Mouse (Mus musculus) hindbrain, embryonic 16.5 days (tissue): ENCODE measurements around the gene Gm14399. TPM values are rescaled to one million over a fixed set of nuclear protein-coding genes. Genes with fewer than 3 reads are reported as not detected.
"Not testable (repeated sequence)": the region's sequence is repeated elsewhere in the genome, so short reads cannot be mapped to it uniquely, and the experiment has no call there.

Experiments
- ATAC-seq: fragments of 200-750 bp; cut with Nextera tagmentation; 2 replicates; pipeline ENCODE4 v1.8.0; 2017; ENCODE audit warnings: moderate TSS enrichment, moderate library complexity
- H3K27ac ChIP-seq: fragments of 300-500 bp; sonication (generic); 2 replicates; pipeline ENCODE4 v1.5.1; 2014; ENCODE audit warnings: low read depth, mild to moderate bottlenecking, control low read depth, low read length, moderate library complexity
- H3K27me3 ChIP-seq: fragments of 300-500 bp; sonication (generic); replicated peaks from 2 replicates; pipeline ENCODE4 v1.6.1; 2014; ENCODE audit warnings: low read length; ENCODE audit not compliant: control insufficient read depth, insufficient read depth
- H3K36me3 ChIP-seq: fragments of 300-500 bp; sonication (generic); 2 replicates; pipeline ENCODE4 v1.6.1; 2014; ENCODE audit warnings: mild to moderate bottlenecking, low read length, moderate library complexity, mixed read lengths; ENCODE audit not compliant: control insufficient read depth, insufficient read depth
- H3K4me1 ChIP-seq: fragments of 300-500 bp; sonication (generic); 2 replicates; pipeline ENCODE4 v1.6.1; 2014; ENCODE audit warnings: low read depth, low read length; ENCODE audit not compliant: control insufficient read depth, insufficient read depth
- H3K4me2 ChIP-seq: fragments of 300-500 bp; sonication (generic); 2 replicates; pipeline ENCODE4 v1.6.1; 2014; ENCODE audit warnings: mild to moderate bottlenecking, low read length, control low read depth, moderate library complexity
- H3K4me3 ChIP-seq: fragments of 300-500 bp; sonication (generic); 2 replicates; pipeline ENCODE4 v1.5.1; 2014; ENCODE audit warnings: mild to moderate bottlenecking, low read length, control low read depth, moderate library complexity
- H3K9ac ChIP-seq: fragments of 300-500 bp; sonication (generic); 2 replicates; pipeline ENCODE4 v1.6.1; 2014; ENCODE audit warnings: low read depth, mild to moderate bottlenecking, control low read depth, low read length, moderate library complexity
- H3K9me3 ChIP-seq: fragments of 300-500 bp; sonication (generic); 2 replicates; pipeline ENCODE4 v1.6.1; 2014; ENCODE audit warnings: mild to moderate bottlenecking, low read length, moderate library complexity; ENCODE audit not compliant: control insufficient read depth
- WGBS: fragments of 180-500 bp; shearing (Covaris S2); extraction: QIAGEN DNeasy Blood & Tissue Kit; methylation state at CpG from one replicate; pipeline ENCODE4 v1.1.7; 2014; 5-methylcytosine and 5-hydroxymethylcytosine counted together
- polyA plus RNA-seq: library from polyadenylated mRNA; unstranded; fragments of >200 nt; fragmentation: Nextera tagmentation; extraction: Ambion mirVana; gene quantifications from 2 replicates; pipeline ENCODE4 v1.2.1, GENCODE M21; 2015

Gm14399 gene
- polyA plus RNA-seq = 4.7 and 5.3 TPM in 2 replicates

DNA sequence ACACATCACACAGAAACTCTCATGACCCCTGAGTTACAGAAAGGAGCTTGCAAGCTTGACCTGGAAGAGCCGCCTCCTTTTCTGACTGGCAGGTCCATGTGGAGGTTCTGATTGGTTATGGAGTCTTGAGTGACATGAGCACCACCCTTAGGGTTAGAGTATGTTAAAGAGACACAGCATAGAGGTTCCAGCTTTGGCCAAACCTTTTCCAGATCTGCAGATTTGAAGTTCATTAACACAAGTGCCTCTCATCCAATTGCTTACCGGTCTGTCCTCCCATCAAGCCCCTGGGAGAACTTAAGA is at the start of gene Gm14399:
Gm14399 (minus strand) TSS at position 20 of the 303 bp plus-strand sequence.
- peak within 1 kb of the TSS; percentile 40 for H3K4me3 ChIP-seq
- H3K27me3 ChIP-seq, H3K36me3 ChIP-seq, H3K9me3 ChIP-seq, H3K4me1 ChIP-seq, H3K27ac ChIP-seq, ATAC-seq: not testable (repeated sequence)
- WGBS = 17% methylated on average over 1 of the region's 2 CpGs
- H3K4me2 ChIP-seq = peak within 1 kb of the TSS; percentile 31
- H3K9ac ChIP-seq = peak within 1 kb of the TSS; percentile 56

DNA sequence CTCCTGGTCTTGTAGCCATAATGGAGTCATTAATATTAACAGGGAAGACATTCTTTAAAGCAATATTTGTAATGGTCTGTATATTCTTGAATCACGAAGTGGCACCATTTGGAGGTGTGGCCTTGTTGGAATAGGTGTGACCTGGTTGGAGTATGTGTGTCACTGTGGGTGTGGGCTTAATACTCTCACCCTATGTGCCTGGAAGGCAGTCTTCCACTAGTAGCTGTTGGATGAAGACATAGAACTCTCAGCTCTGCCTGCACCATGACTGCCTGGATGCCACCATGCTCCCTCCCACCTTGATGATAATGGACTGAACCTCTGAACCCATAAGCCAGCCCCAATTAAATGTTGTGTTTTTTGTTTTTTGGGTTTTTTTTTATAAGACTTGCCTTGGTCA is 37.2 kb upstream of the Gm14399 start:
- 43% methylated on average over 1 of the region's 1 CpGs for WGBS
- not testable (repeated sequence) for H3K36me3 ChIP-seq, H3K9ac ChIP-seq, H3K9me3 ChIP-seq, H3K27ac ChIP-seq, H3K4me1 ChIP-seq, ATAC-seq, H3K27me3 ChIP-seq, H3K4me2 ChIP-seq, H3K4me3 ChIP-seq

DNA sequence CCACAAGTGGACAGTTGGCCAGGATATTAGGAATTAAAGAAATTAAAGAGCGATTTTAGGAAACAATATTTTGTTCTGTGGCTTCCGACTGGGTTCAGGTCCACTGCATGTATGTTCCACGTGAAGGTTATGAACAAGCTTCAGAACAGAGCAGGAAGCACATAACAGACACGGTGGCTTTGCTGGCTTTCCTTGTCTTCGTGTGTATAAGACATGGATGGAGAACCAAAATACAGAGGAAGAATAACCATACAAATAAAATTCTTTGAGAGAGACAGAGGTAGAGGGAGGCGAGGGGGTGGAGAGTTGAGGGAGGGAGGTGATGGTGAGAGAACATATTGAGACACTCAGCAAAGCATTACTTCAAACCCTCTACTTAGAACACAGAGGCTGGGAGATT is 34.5 kb upstream of the Gm14399 start:
- Histone ChIP-seq H3K9me3 (no peaks in the 10 kb centered on the region), H3K27ac (no peak overlapping the region), H3K27me3 (no peaks in the 10 kb centered on the region), H3K4me1 (no peaks in the 10 kb centered on the region), H3K4me3 (no peak overlapping the region), H3K4me2 (no peak overlapping the region), H3K36me3 (no peaks in the 10 kb centered on the region), H3K9ac (no peak overlapping the region)
- ATAC-seq = no peak
- 84% methylated on average over 6 of the region's 6 CpGs for WGBS

DNA sequence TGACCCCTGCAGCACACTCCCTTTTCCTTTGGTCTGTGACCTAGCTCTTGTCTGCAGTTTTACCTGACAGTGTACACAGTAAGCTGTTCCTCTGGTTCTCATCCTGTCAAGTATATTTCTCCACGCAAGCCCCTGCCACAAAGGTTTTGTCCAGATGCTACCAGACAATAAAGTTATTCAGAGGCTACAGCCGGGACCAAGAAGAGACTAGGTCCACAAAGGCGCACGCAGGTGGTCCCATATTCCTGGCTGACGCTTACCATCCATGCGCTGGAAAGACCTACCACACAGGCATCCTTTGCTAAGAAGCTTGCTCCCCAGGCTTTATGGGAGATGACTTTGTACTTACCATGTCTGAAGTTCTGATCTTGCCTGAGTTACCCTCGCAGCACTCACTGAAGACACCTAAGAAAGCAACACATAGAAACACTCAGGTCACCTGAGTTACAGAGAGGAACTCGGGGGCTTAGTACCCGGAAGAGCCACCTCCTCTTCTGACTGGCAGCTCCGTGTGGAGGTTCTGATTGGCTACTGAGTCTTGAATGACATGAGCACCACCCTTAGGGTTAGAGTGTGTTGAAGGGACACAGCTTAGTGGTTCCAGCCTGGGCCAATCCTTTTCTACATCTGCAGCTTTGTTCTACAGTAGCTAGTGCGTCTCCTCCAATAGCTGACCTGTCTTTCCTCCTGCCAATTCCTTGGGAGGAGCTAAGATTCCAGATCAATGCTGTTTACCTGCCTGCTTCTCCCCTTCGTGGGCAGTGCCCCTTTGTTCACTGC is 33.8 kb upstream of the Gm14399 start, which contains the start of gene Gm14443:
Gm14443 (minus strand) TSS at position 471 of the 780 bp plus-strand sequence.
- not testable (repeated sequence) for H3K27me3 ChIP-seq, H3K9me3 ChIP-seq, H3K36me3 ChIP-seq, H3K27ac ChIP-seq, H3K4me1 ChIP-seq, ATAC-seq, H3K4me2 ChIP-seq, H3K4me3 ChIP-seq, H3K9ac ChIP-seq
- 76% methylated on average over 12 of the region's 12 CpGs for WGBS

DNA sequence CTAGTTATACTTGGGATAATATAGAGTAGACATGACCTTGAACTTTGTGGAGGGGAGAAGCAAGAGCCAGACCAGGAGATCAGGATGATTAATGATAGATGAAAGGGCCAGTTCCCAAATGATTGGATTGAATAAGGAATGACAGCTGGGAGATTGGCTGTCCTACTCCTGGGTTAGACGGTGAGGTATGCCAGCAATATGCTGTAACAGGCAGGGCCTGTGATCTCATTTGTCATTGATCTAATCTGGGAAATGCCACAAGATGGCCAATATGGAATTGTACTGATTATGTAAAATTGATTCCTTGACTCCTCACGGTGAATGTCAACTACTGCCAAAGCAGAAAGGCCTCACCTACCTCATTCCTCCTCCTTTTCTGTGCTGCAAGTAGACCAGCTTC is 32.2 kb upstream of the Gm14399 start:
- H3K27ac ChIP-seq, H3K9me3 ChIP-seq, H3K27me3 ChIP-seq, H3K4me1 ChIP-seq, ATAC-seq, H3K36me3 ChIP-seq, H3K9ac ChIP-seq, H3K4me3 ChIP-seq, H3K4me2 ChIP-seq: not testable (repeated sequence)
- WGBS = 93% methylated on average over 2 of the region's 2 CpGs

DNA sequence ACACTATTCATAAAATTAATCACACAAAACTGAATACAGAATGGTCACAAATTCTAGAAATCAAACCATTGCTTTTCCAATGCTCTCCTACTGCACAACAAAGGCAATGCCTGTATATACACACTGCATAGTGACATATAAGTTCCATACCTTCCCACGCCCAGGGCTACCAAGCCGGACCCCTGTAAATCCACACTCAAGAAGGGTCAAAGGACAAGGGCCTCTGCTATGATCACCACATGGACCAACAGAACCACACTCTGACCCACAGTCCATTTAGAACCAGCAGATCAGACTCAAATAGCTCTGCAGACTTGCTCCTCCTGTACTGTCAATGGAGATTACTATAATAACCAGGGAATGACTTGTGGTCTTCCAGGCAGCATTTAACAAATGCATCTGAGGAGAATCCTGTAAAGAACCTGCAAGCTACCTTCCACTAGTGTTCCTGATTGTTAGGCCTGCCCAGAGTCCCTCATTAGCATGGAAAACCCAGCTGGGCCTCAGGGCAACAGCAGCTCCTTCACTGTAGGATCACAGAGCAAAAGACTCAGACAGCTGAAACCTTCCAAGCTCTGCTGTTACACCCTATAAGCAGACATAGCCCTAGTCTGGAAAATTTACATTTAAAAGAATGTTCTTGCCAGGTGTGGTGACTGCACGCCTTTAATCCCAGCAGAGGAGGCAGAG is 31.2 kb upstream of the Gm14399 start:
- not testable (repeated sequence) for H3K27me3 ChIP-seq, H3K36me3 ChIP-seq, H3K27ac ChIP-seq, ATAC-seq, H3K4me3 ChIP-seq, H3K9me3 ChIP-seq, H3K4me2 ChIP-seq, H3K9ac ChIP-seq, H3K4me1 ChIP-seq
- WGBS = 88% methylated on average over 3 of the region's 3 CpGs

DNA sequence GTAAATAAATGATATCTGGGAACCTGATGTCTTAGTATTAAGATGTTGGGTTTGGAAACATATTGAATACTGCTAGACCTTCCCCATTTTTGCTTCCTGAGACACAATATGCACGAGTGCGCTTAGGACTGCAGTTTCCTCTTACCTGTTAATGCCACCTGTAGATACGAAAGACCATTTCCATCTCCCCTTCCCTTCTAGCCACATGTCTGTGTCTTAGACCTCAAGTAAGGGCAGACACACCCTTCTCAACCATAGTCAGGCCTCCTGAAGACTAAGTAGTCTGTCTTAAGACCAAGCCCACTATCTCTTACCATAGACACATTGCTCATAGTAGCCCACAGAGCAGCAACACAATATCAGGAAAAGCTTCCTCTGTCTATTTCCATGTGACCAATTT is 30.3 kb upstream of the Gm14399 start:
- no peak overlapping the region for H3K9ac ChIP-seq
- no peaks in the 10 kb centered on the region for H3K9me3 ChIP-seq
- no peak for ATAC-seq
- no peak overlapping the region for H3K4me2 ChIP-seq
- no peaks in the 10 kb centered on the region for H3K4me1 ChIP-seq
- H3K36me3 ChIP-seq = no peaks in the 10 kb centered on the region
- no peaks in the 10 kb centered on the region for H3K27me3 ChIP-seq
- H3K4me3 ChIP-seq = no peak overlapping the region
- no peak overlapping the region for H3K27ac ChIP-seq
- 91% methylated on average over 3 of the region's 3 CpGs for WGBS

DNA sequence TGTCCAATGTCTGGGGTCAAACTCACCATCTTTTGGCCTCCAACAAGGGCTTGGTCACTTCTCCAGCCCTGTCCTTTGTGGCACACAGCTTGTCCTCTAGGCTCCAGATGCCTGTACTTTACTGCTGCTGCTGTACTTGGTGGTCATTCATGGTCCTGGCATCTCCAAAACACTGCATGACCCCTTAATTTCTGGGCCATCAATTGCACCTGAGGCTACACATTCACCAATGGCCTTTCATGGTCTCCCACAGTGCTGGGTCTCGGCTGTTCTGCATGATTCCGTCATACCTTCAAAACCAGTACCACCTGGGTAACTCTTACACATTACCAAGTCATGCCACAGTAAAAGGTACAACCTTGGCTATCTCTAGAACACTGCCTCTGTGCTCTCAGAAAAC is 25.1 kb upstream of the Gm14399 start:
- H3K9ac ChIP-seq, H3K4me2 ChIP-seq, ATAC-seq, H3K36me3 ChIP-seq, H3K9me3 ChIP-seq, H3K4me1 ChIP-seq, H3K4me3 ChIP-seq, H3K27ac ChIP-seq, H3K27me3 ChIP-seq: not testable (repeated sequence)
- WGBS = 84% methylated on average over 2 of the region's 2 CpGs

DNA sequence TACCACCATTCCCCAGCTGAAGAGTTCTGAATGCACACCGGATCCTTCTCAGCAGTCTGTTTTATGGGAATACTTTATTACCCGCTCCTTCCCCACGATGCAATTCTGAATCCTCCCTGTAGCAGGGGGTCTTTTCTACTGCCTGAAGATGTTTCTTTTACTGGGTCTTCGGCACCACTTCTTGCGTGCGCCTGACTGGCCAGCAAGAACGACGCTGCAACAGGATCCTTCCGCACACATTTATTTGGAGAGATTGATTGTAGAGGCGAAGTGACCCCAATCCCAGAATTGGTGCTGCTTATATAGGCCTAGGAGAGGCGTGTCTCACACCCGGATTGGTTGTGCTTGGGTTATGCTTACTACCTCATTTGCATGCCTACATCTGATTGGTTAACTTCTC is 23.3 kb upstream of the Gm14399 start:
- not testable (repeated sequence) for ATAC-seq, H3K36me3 ChIP-seq, H3K4me2 ChIP-seq, H3K27ac ChIP-seq, H3K27me3 ChIP-seq, H3K9ac ChIP-seq, H3K4me1 ChIP-seq, H3K9me3 ChIP-seq, H3K4me3 ChIP-seq
- 94% methylated on average over 12 of the region's 12 CpGs for WGBS
